Mouse (Mus musculus): ENCODE results near the gene Cfd. TPM values are rescaled to one million over a fixed set of nuclear protein-coding genes. Genes with fewer than 3 reads are reported as not detected.

Cfd gene
- 100 to 1,000 TPM; 316 to 348 TPM for total RNA-seq (2021)
- long read RNA-seq, experiment 1, transcript Cfd-202 (5 exons, 871 nt): major isoform, 222 of 501 reads
- long read RNA-seq, experiment 1, transcript Cfd-201 (5 exons, 922 nt): minor isoform, 188 of 501 reads
- long read RNA-seq, experiment 1, partial matches to known transcripts: 84 of 501 reads
- long read RNA-seq, experiment 1, other reads (novel, unspliced or antisense): 7 of 501 reads
- long read RNA-seq, experiment 2, transcript Cfd-202 (5 exons, 871 nt): major isoform, 163 of 313 reads
- long read RNA-seq, experiment 2, transcript Cfd-201 (5 exons, 922 nt): minor isoform, 127 of 313 reads
- long read RNA-seq, experiment 2, partial matches to known transcripts: 16 of 313 reads
- long read RNA-seq, experiment 2, other reads (novel, unspliced or antisense): 7 of 313 reads

- peak; percentile 55 for DNase-seq
Measured at GRCm38 (mm10) chr10:79890670-79891069, at the start of gene Cfd. Gene Cfd, plus strand, starts transcription at chr10:79890853.

DNA sequence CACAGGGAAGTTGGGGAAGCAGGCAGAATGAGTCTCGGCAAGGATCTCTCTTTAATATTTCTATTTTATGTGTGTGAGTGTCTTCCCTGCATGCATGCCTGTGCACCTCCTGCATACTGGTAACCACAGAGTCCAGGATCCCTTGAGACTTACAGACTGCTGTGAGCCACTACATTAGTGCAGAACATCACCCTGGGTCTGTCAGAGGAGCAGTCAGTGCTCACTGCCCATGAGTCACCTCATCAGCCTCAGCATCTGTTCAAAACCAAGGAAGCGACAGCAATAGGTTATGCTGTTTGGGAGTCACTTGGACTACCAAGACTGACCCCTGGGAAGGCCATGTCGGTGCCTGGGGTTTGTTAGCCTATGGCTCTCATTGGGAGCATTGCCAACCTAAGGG lies 48.3 kb upstream of the Cfd start:
- no peak for DNase-seq

GRCm38 (mm10) chr10:79843476-79843875 lies 47.2 kb upstream of the Cfd start:
- DNase-seq: peak; percentile 65

DNA sequence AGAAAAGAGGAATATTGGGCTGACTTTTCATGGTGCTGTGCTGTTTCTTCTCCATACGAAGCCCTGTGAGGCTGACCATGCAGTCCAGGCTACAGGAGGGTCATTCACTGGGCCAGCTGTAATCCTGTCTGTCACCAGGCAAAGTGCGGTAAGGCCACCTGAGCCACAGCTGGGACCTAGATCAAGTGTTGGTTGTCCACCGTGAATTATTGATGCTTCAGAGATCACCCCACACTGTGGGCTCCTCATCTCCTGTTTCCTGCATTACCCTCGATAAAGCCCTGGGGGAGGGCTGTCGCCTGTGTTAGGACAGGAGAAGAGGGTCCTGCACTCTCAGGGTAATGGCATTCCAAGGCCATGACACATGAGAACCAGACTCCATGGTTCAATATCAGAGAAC lies 44.1 kb upstream of the Cfd start:
- no peak for DNase-seq

DNA sequence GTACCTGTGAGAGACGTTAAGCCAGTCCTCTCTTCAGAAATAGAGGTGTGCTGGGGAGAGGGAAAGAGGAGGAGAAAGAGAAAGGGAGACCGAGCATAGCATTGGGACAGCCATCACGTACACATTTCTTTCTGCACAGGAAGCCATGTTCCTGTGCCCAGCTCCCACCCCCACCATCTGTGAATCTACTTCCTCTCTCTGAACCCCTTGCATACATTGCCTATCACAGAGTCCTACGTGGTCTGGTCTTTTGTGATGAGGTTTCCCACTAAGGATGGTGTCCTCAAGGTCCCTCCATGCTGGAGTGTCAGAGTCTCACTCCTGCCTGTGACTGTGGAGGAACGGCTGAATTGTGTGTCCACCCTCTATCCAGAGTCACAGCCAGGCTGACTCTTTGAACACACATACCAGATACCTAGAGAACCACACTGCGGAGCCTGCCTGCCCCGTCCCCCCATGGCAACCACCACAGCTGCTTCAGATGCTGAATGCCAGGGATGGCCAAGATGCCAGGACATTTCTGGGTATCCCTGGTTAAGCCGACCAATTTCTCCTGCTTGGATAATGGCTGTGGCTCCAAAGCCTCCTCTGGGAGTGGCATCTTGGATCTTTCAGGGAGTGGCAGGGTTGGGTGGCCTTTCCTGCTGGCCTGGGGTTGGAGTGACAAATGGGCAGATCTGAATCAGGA lies 40.6 kb upstream of the Cfd start:
- DNase-seq: no peak

- no peak for DNase-seq
Measured at GRCm38 (mm10) chr10:79851653-79852052, 39.0 kb upstream of the Cfd start.

DNA sequence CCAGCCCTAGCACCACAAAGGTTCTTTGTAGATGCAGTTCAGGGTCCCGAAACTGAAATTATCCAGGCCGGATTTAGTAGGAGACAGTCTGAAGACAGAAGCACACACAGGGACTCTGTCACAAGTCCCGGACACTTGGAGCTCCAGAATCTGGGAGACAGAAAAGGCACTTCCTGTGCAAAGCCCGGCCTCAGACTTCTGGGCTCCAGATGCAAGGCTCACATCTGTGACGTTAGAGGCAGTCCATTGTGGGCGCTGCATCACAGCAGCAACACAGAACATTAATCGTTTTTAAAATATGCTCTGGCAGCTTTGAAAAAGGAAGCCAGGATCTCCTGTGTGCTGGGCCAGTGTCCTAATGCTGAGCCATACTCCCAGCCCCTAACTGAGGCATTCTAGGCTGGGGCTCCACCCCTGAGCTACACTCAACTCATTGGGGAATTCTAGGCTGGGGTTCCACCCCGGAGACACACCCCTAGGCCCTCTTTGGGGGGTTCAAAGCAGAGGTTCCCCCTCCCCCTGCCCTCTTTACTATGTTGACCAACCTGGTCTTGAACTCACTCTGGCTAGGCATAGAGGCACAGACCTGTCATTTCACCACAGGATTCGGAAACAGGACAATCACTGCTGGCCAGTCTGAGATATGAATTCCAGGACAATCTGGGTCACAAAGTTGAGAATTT lies 38.4 kb upstream of the Cfd start:
- DNase-seq: peak; percentile 44

GRCm38 (mm10) chr10:79852827-79853226 lies 37.8 kb upstream of the Cfd start:
- DNase-seq: no peak

DNA sequence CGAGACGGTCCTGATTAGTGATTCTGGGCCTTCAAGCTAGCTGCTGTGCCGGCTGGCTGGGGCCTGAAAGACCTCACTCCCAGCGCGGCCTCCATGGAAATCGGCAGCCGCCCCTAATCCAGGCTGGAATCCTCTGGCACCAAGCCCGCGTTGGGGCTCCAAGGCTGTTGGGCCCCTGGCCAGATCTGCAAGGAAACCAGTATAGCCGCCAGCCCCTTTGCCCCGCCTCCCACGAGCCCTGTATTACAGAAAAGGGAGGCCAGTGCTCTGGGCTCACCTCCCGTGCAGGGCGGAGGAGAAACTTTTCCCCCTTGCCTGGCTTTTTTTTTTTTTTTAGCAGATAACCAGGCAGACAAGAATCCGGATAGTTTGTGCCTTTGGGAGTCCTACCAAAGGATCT lies 37.3 kb upstream of the Cfd start:
- DNase-seq: peak; percentile 99

DNA sequence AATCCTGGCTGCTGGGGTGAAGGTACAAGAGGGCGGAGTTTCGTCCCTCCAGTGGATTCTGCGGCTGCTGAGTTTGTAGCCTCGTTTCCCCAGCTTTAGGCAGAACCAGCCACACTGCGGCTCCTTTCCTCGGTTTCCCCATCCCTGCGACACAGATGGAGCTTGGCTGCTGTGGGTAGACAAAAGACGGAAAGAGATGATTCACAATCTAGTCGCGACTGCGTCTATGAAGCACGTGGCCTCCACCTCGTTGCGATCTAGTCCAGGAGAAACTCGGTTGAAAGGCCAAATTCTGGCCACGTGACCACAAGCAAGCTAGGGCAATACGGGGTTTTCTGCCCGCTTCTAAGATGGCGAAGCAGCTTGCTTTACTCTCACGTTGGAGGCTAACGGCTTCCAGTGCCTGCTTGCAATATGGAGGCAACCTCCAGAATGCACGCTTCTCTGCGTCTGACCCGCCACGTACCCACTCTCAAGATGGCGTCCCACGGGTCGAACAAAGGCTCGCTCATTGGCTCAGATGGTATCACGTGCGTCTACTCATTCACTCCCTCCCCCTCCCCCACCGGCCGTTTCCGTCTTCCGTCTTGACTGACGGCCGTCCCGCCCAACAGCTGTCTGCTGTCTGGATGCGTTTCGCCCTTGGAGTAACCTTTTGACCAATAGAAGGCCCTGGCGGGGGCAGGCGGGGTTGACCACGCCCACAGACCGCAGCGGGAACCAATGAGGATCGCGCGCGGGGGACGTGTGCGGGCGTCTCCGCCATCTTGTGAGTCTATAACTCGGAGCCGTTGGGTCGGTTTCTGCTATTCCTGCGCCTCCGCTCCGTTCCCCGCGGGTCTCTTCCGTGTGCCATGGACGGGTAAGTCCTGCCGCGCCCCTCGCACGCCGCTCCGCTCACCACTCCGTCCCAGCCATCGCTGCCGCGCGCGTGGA lies 36.5 kb upstream of the Cfd start, which contains the start of gene Ptbp1:
Gene Ptbp1 (plus strand): TSS at position 568 of the 936 bp plus-strand sequence.
- DNase-seq: peak; percentile 100

DNA sequence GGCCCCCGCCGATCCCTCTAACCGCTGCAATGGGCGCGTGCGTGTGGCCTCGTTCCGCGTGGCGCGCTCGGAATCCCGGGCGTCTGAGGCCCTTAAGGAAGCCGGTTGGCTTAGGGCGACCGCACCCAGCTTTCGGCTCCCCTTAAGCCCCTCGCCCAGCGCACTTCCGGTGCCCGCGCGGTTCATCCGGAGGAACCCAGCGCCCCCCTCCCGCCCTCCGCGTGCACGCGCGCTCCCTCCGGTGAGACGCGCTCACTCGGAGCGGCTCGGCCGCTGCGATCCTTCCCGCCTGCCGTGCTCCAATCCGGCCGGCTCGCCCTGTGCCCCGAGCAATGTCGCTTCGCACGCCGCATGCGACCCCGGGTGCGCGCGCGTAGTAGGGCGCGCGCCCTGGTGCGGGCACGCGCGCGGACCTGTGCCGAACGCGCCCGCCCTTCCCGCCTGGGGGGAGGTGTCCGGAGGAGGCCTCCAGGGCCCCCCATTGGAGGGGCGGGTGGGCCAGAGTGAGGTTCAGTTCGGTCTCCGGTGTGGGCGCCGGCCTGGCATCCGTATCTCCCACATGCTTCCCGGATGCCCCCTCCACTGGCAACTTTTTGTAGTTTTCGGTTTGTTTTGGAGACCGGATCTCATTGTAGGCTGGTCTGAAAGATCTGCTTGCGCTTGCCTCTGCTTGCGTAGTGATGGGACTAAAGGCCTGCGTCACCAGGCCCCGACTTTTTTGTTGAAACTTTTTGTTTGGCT lies 35.7 kb upstream of the Cfd start:
- peak; percentile 80 for DNase-seq

DNA sequence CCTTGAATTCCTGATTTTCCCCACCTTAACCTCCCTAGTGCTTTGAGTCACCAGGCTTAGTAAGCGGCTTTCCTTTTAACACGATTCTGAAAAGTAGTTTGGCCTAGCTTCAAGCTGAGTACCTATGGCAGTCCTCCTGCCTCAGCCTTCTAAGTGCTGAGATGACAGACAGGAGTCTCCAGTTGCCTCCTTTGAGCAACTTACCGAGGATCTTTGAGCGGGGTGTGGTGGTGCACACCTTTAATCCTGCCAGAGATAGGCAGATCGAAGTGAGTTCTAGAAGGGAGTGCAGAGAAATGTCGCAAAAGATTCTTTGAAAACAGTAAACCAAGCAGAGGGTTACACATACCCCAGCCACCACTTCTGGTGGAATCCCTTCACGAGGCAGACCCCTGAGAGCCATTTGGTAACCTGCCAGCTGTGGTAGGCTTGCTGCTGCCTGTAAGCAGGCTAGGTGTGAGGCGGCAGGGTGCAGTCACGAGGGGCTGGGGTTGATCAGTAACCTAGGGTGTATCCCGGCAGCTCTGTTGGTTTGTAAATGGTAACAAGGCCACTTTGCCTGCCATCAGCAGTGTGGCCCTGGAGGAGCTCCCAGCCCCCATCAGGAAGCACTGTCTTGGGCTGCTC lies 35.0 kb upstream of the Cfd start:
- DNase-seq: peak; percentile 61

GRCm38 (mm10) chr10:79856280-79856679 lies 34.4 kb upstream of the Cfd start:
- DNase-seq: no peak

GRCm38 (mm10) chr10:79856704-79857451 lies 33.8 kb upstream of the Cfd start:
- no peak for DNase-seq

DNA sequence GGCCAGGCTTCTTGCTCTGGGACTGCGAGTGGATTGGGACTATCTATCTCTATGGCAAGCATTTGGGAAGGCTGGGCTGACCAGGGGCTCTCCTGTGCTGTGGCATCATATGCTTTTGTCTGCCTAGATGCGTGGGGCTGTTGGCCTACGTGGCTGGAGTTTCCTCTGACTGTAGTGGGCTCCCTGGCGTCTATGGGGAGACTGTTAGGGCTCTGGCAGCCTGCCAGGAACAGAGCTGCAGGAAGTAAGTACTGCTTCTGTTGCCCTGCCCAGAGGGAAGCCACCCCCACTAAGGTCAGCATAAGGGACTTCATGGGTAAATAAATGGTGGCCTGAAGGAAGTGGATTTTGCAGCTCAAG lies 33.2 kb upstream of the Cfd start:
- DNase-seq: peak; percentile 78

GRCm38 (mm10) chr10:79857894-79858293 lies 32.8 kb upstream of the Cfd start:
- no peak for DNase-seq

GRCm38 (mm10) chr10:79858416-79859074 lies 32.1 kb upstream of the Cfd start:
- peak; percentile 78 for DNase-seq

GRCm38 (mm10) chr10:79859116-79859515 lies 31.5 kb upstream of the Cfd start:
- DNase-seq: no peak

Data from adrenal gland, postnatal 10 days (tissue).